Mouse (Mus musculus): ENCODE data around the gene Mthfsd.
A peak's percentile ranks its signal among the peaks of the same experiment; 100 is the strongest.
"Not testable (repeated sequence)": the region's sequence is repeated elsewhere in the genome, so short reads cannot be mapped to it uniquely, and the experiment has no call there.

Mthfsd gene

GRCm38 (mm10) chr8:121107668-121108656 is at the start of gene Mthfsd:
Mthfsd (minus strand) TSS chr8:121108392.
- peak; percentile 99 for DNase-seq (ENCODE audit: low spot score)

GRCm38 (mm10) chr8:121156990-121157491 is 48.8 kb upstream of the Mthfsd start:
- no peak for DNase-seq (ENCODE audit: low spot score)

GRCm38 (mm10) chr8:121152394-121152793 is 44.2 kb upstream of the Mthfsd start:
- no peak for DNase-seq (ENCODE audit: low spot score)

GRCm38 (mm10) chr8:121148573-121149083 is 40.4 kb upstream of the Mthfsd start:
- no peak for DNase-seq (ENCODE audit: low spot score)

- DNase-seq (ENCODE audit: low spot score) = not testable (repeated sequence)
Measured at GRCm38 (mm10) chr8:121145457-121146134, 37.4 kb upstream of the Mthfsd start.

GRCm38 (mm10) chr8:121136856-121137255 is 28.7 kb upstream of the Mthfsd start:
- DNase-seq (ENCODE audit: low spot score) = no peak

- no peak for DNase-seq (ENCODE audit: low spot score)
Measured at GRCm38 (mm10) chr8:121134512-121134911, 26.3 kb upstream of the Mthfsd start.

GRCm38 (mm10) chr8:121134102-121134501 is 25.9 kb upstream of the Mthfsd start:
- no peak for DNase-seq (ENCODE audit: low spot score)

GRCm38 (mm10) chr8:121132961-121133513 is 24.8 kb upstream of the Mthfsd start:
- no peak for DNase-seq (ENCODE audit: low spot score)

GRCm38 (mm10) chr8:121130522-121130921 is 22.3 kb upstream of the Mthfsd start:
- DNase-seq (ENCODE audit: low spot score) = no peak

- DNase-seq (ENCODE audit: low spot score) = no peak
Measured at GRCm38 (mm10) chr8:121129265-121129940, 21.2 kb upstream of the Mthfsd start.

GRCm38 (mm10) chr8:121128531-121129264 is 20.5 kb upstream of the Mthfsd start:
- DNase-seq (ENCODE audit: low spot score) = no peak

GRCm38 (mm10) chr8:121127756-121128375 is 19.7 kb upstream of the Mthfsd start, which contains the start of gene Foxl1:
Foxl1 (plus strand) TSS chr8:121127940.
- no peak for DNase-seq (ENCODE audit: low spot score)

- no peak for DNase-seq (ENCODE audit: low spot score)
Measured at GRCm38 (mm10) chr8:121127291-121127701, 19.1 kb upstream of the Mthfsd start.

- DNase-seq (ENCODE audit: low spot score) = no peak
Measured at GRCm38 (mm10) chr8:121126694-121127093, 18.5 kb upstream of the Mthfsd start.

GRCm38 (mm10) chr8:121126191-121126590 is 18.0 kb upstream of the Mthfsd start:
- no peak for DNase-seq (ENCODE audit: low spot score)

- DNase-seq (ENCODE audit: low spot score) = peak; percentile 76
Measured at GRCm38 (mm10) chr8:121125311-121125876, 17.2 kb upstream of the Mthfsd start.

GRCm38 (mm10) chr8:121124547-121125239 is 16.5 kb upstream of the Mthfsd start:
- DNase-seq (ENCODE audit: low spot score) = no peak

GRCm38 (mm10) chr8:121123113-121123512 is 14.9 kb upstream of the Mthfsd start:
- no peak for DNase-seq (ENCODE audit: low spot score)

Data from urinary bladder, postnatal 14 days (tissue).